Mouse (Mus musculus) midbrain, embryonic 10.5 days (tissue): ENCODE measurements around the gene Nsmce4a. TPM values are rescaled to one million over a fixed set of nuclear protein-coding genes. Genes with fewer than 3 reads are reported as not detected.

Source experiments
- DNase-seq: peaks from one replicate; pipeline ENCODE4 v3.0.0-alpha.2; 2017; ENCODE audit warnings: low spot score
- H3K27ac ChIP-seq: fragments of 300-500 bp; sonication (generic); replicated peaks from 2 replicates; pipeline ENCODE4 v1.5.1; 2016; ENCODE audit warnings: mild to moderate bottlenecking
- H3K27me3 ChIP-seq: fragments of 300-500 bp; sonication (generic); 2 replicates; pipeline ENCODE4 v1.6.1; 2016; ENCODE audit warnings: low read depth, mild to moderate bottlenecking; ENCODE audit not compliant: poor library complexity, severe bottlenecking
- H3K36me3 ChIP-seq: fragments of 300-500 bp; sonication (generic); 2 replicates; pipeline ENCODE4 v1.6.1; 2016; ENCODE audit warnings: mild to moderate bottlenecking, moderate library complexity
- H3K4me1 ChIP-seq: fragments of 300-500 bp; sonication (generic); 2 replicates; pipeline ENCODE4 v1.6.1; 2016
- H3K4me3 ChIP-seq: fragments of 300-500 bp; sonication (generic); 2 replicates; pipeline ENCODE4 v1.5.1; 2016; ENCODE audit warnings: mild to moderate bottlenecking, moderate library complexity
- H3K9me3 ChIP-seq: fragments of 300-500 bp; sonication (generic); replicated peaks from 2 replicates; pipeline ENCODE4 v1.6.1; 2016; ENCODE audit warnings: mild to moderate bottlenecking
- WGBS: fragments of 180-500 bp; shearing (Covaris S2); methylation state at CpG from one replicate; pipeline ENCODE4 v1.1.7; 2016; 5-methylcytosine and 5-hydroxymethylcytosine counted together
- polyA plus RNA-seq: library from polyadenylated mRNA; unstranded; fragments of >200 nt; fragmentation: Nextera tagmentation; extraction: Ambion mirVana; gene quantifications from 2 replicates; pipeline ENCODE4 v1.2.1, GENCODE M21; 2016

The Nsmce4a gene
- polyA plus RNA-seq: 180 and 203 TPM in 2 replicates

- Histone ChIP-seq H3K27ac (no peak within 1 kb of the TSS), H3K27me3 (no peaks in the 10 kb centered on the region), H3K4me1 (peaks cover 19% of the 10 kb centered on the region), H3K36me3 (no peaks in the 10 kb centered on the region), H3K9me3 (no peaks in the 10 kb centered on the region), H3K4me3 (no peak within 1 kb of the TSS)
- no peak for DNase-seq
- WGBS: 78% methylated on average over 10 of the region's 11 CpGs
Observed at GRCm38 (mm10) chr7:130572821-130573220, at the start of gene Nsmce4a. Nsmce4a (minus strand) TSS chr7:130573118.

DNA sequence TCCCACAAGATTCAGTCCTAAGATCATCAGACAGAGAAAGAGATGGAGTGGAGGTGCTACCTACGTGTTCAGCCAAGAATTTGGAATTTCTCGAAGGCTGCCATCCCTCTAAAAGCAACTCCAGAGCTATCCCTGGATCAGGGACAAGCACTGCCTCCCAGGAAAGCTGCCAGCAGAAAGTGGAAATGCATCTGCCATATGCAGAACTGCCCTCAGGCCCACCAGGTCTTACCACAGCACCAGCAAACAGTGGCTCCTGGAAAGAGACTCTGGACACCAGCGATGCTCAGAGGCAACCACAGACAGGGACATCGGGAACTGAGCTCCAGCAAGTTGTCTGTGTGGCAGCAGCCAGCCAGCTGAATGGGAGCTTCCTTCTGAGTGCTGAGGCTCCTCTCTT, 49.4 kb upstream of the Nsmce4a start:
- no peak for DNase-seq
- H3K4me1 ChIP-seq: peaks cover 9% of the 10 kb centered on the region
- H3K9me3 ChIP-seq: no peaks in the 10 kb centered on the region
- H3K4me3 ChIP-seq: no peak overlapping the region
- H3K27ac ChIP-seq: no peak overlapping the region
- H3K36me3 ChIP-seq: no peaks in the 10 kb centered on the region
- peaks cover 13% of the 10 kb centered on the region; the same call in 1 of the 2 replicates for H3K27me3 ChIP-seq
- 94% methylated on average over 4 of the region's 4 CpGs for WGBS

GRCm38 (mm10) chr7:130621953-130622352, 49.0 kb upstream of the Nsmce4a start:
- no peaks in the 10 kb centered on the region for H3K9me3 ChIP-seq
- H3K27me3 ChIP-seq: peaks cover 13% of the 10 kb centered on the region; the same call in 1 of the 2 replicates
- no peak for DNase-seq
- H3K27ac ChIP-seq: 0 out of 2 replicates have a peak overlapping the region, but pooled peaks have one; percentile 38
- 77% methylated on average over 3 of the region's 3 CpGs for WGBS
- no peaks in the 10 kb centered on the region for H3K36me3 ChIP-seq
- H3K4me1 ChIP-seq: peaks cover 13% of the 10 kb centered on the region
- H3K4me3 ChIP-seq: no peak overlapping the region

- no peaks in the 10 kb centered on the region for H3K9me3 ChIP-seq
- H3K27ac ChIP-seq: no peak overlapping the region
- H3K27me3 ChIP-seq: peaks cover 7% of the 10 kb centered on the region; the same call in 1 of the 2 replicates
- no peak for DNase-seq
- H3K4me3 ChIP-seq: no peak overlapping the region
- H3K36me3 ChIP-seq: no peaks in the 10 kb centered on the region
- WGBS: 96% methylated on average over 2 of the region's 2 CpGs
- peaks cover 13% of the 10 kb centered on the region for H3K4me1 ChIP-seq
Observed at GRCm38 (mm10) chr7:130621068-130621467, 48.1 kb upstream of the Nsmce4a start.

- 81% methylated on average over 3 of the region's 3 CpGs for WGBS
- DNase-seq: no peak
Observed at GRCm38 (mm10) chr7:130617591-130617990, 44.7 kb upstream of the Nsmce4a start.

GRCm38 (mm10) chr7:130613973-130614372, 41.1 kb upstream of the Nsmce4a start:
- Histone ChIP-seq H3K9me3 (no peaks in the 10 kb centered on the region), H3K36me3 (no peaks in the 10 kb centered on the region), H3K4me1 (peaks cover 10% of the 10 kb centered on the region), H3K4me3 (no peak overlapping the region), H3K27me3 (no peaks in the 10 kb centered on the region; the same call in 1 of the 2 replicates), H3K27ac (no peak overlapping the region)
- 87% methylated on average over 4 of the region's 4 CpGs for WGBS
- DNase-seq: no peak

More at GRCm38 (mm10) chr7:130617591-130617990, 44.7 kb upstream of the Nsmce4a start:
- Histone ChIP-seq H3K4me3 (no peak overlapping the region), H3K36me3 (no peaks in the 10 kb centered on the region), H3K9me3 (no peaks in the 10 kb centered on the region), H3K27me3 (no peaks in the 10 kb centered on the region; the same call in 1 of the 2 replicates), H3K27ac (peak overlapping the region; percentile 30), H3K4me1 (peaks cover 13% of the 10 kb centered on the region)

GRCm38 (mm10) chr7:130606958-130607357, 34.0 kb upstream of the Nsmce4a start:
- no peak for DNase-seq
- WGBS: 78% methylated on average over 4 of the region's 4 CpGs
- Histone ChIP-seq H3K36me3 (no peaks in the 10 kb centered on the region), H3K4me1 (no peaks in the 10 kb centered on the region), H3K27me3 (no peaks in the 10 kb centered on the region), H3K27ac (no peak overlapping the region), H3K9me3 (no peaks in the 10 kb centered on the region), H3K4me3 (no peak overlapping the region)

- WGBS: 27% methylated on average over 6 of the region's 6 CpGs
Observed at GRCm38 (mm10) chr7:130605111-130605510, 32.2 kb upstream of the Nsmce4a start.

DNA sequence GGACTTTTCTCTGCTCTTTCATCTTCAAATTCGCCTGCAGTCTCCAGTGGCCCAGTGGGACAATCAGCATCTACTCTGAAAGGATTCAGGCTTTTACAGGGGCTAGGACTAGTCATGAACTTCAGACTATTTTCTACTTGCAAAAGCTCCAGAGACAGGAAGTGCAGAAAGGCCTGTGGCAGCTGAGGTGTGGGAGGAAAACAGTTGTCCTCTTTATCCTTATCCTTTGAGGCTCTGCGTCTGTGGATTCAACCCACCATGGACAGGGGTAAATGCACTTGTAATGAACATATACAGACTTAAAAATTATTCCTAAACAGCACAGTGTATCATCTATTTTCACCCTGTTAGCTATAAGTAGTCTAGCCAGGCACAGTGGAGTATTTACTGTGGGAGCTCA, 31.5 kb upstream of the Nsmce4a start:
- WGBS: 85% methylated on average over 2 of the region's 2 CpGs
- DNase-seq: no peak
- H3K36me3 ChIP-seq: no peaks in the 10 kb centered on the region
- no peak overlapping the region for H3K27ac ChIP-seq
- H3K9me3 ChIP-seq: no peaks in the 10 kb centered on the region
- H3K27me3 ChIP-seq: no peaks in the 10 kb centered on the region
- H3K4me3 ChIP-seq: no peak overlapping the region
- H3K4me1 ChIP-seq: no peaks in the 10 kb centered on the region

More at GRCm38 (mm10) chr7:130605111-130605510, 32.2 kb upstream of the Nsmce4a start:
- Histone ChIP-seq H3K36me3 (no peaks in the 10 kb centered on the region), H3K4me1 (no peaks in the 10 kb centered on the region), H3K4me3 (no peak overlapping the region), H3K27me3 (no peaks in the 10 kb centered on the region), H3K27ac (no peak overlapping the region), H3K9me3 (no peaks in the 10 kb centered on the region)
- no peak for DNase-seq

- H3K9me3 ChIP-seq: no peaks in the 10 kb centered on the region
- no peak overlapping the region for H3K4me3 ChIP-seq
- H3K27me3 ChIP-seq: no peaks in the 10 kb centered on the region
- no peak for DNase-seq
- H3K4me1 ChIP-seq: no peaks in the 10 kb centered on the region
- 90% methylated on average over 5 of the region's 5 CpGs for WGBS
- H3K27ac ChIP-seq: no peak overlapping the region
- H3K36me3 ChIP-seq: no peaks in the 10 kb centered on the region
Observed at GRCm38 (mm10) chr7:130603556-130603955, 30.6 kb upstream of the Nsmce4a start.

DNA sequence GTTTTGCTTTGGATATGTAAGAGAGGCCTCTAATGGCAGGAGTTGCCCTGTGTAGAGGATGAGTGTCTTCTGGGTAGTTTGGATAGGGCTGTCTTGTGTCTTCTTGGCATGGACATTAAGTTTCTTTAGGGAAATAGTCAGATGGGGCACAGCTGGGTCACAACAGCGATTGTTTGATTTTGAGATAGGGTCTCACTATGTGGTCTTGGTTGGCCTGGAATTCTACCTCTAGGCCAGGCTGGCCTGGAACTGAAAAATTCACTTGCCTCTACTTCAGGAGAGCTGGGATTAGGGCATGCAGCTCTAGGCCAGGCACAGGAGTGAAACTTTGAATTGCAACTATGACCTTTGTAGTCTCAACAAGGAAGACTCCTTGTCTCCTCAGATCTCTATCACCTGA, 29.9 kb upstream of the Nsmce4a start:
- Histone ChIP-seq H3K9me3 (no peaks in the 10 kb centered on the region), H3K27ac (no peak overlapping the region), H3K4me3 (no peak overlapping the region), H3K27me3 (no peaks in the 10 kb centered on the region), H3K36me3 (no peaks in the 10 kb centered on the region), H3K4me1 (peaks cover 3% of the 10 kb centered on the region; the same call in 1 of the 2 replicates)
- 88% methylated on average over 1 of the region's 1 CpGs for WGBS
- no peak for DNase-seq

DNA sequence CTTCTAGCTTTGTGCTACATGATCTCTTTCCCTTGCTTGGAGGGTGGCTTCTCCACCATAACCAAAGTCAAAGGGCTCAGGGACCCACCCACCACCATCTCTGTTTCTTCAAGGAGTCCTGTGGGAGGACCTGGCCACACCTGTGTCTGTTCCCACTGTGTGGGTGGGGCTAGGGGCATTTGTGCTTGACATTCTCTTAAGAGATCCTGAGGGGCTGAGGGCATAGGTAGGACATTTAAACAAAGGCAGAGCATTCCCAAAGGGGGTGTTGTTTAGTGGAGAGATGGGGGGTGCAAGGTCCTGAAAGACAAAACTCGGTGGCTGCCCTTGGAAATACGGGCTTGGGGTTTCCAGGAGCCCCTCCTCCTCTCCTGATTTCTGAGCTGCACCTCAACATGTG, 27.6 kb upstream of the Nsmce4a start:
- no peaks in the 10 kb centered on the region for H3K36me3 ChIP-seq
- WGBS: 72% methylated on average over 2 of the region's 2 CpGs
- H3K9me3 ChIP-seq: no peaks in the 10 kb centered on the region
- H3K4me1 ChIP-seq: peaks cover 18% of the 10 kb centered on the region
- H3K4me3 ChIP-seq: no peak overlapping the region
- no peak for DNase-seq
- H3K27me3 ChIP-seq: no peaks in the 10 kb centered on the region
- H3K27ac ChIP-seq: no peak overlapping the region

- peaks cover 18% of the 10 kb centered on the region for H3K4me1 ChIP-seq
- H3K9me3 ChIP-seq: no peaks in the 10 kb centered on the region
- no peak for DNase-seq
- H3K27ac ChIP-seq: no peak overlapping the region
- H3K36me3 ChIP-seq: no peaks in the 10 kb centered on the region
- H3K4me3 ChIP-seq: no peak overlapping the region
- H3K27me3 ChIP-seq: no peaks in the 10 kb centered on the region
- WGBS: 96% methylated on average over 3 of the region's 3 CpGs
Observed at GRCm38 (mm10) chr7:130600074-130600473, 27.2 kb upstream of the Nsmce4a start.

- peak overlapping the region; percentile 13; the same call in 1 of the 2 replicates for H3K27ac ChIP-seq
- no peaks in the 10 kb centered on the region for H3K27me3 ChIP-seq
- H3K9me3 ChIP-seq: no peaks in the 10 kb centered on the region
- DNase-seq: no peak
- no peak overlapping the region for H3K4me3 ChIP-seq
- 69% methylated on average over 6 of the region's 6 CpGs for WGBS
- H3K4me1 ChIP-seq: peaks cover 22% of the 10 kb centered on the region
- H3K36me3 ChIP-seq: no peaks in the 10 kb centered on the region
Observed at GRCm38 (mm10) chr7:130597546-130597945, 24.6 kb upstream of the Nsmce4a start.
